ENCODE assay signal across 20 mouse cellular contexts in genomic region chr2:104188859-104189258, GRCm38 (mm10).
A peak's percentile ranks its signal among the peaks of the same experiment; 100 is the strongest.
DNase-seq lines count a peak whose midpoint lies in the region; TF ChIP-seq lines count a peak whose summit lies in the region.
"Had no signal": no experiment of that assay in that cellular context is flagged by ENCODE, and none has a peak within 500 bp of the region (broad histone marks: within the 10 kb centered on the region; RNA-seq: fewer than 3 reads in every experiment).

No protein-coding gene starts in this region.

- WGBS in cerebellum, adult 2 months: 48% methylated on average over 2 of the region's 2 CpGs

- TF ChIP-seq CTCF in left cerebral cortex, adult 2 months (IDR thresholded peaks at IDR 0.05): no peak
- no peak for TF ChIP-seq CTCF in cerebellum, adult 2 months (IDR thresholded peaks at IDR 0.05; ENCODE audit: borderline replicate concordance, insufficient read depth, low read depth, low read length)

- intact Hi-C loops in left cerebral cortex, adult 2 months (cut with DNase I): no loop called here
- intact Hi-C loops in left cerebral cortex, postnatal 36 days (cut with DNase I): no loop called here

- peak overlapping the region; percentile 50 for H3K27ac ChIP-seq in left cerebral cortex, adult 2 months
- H3K27ac ChIP-seq in cerebellum, adult 2 months (ENCODE audit: insufficient read depth, low read length): peak overlapping the region; percentile 63
- H3K27ac ChIP-seq: embryonic facial prominence, embryonic 10.5 days; hindbrain, embryonic 14.5 days; limb, embryonic 12.5 days; midbrain, embryonic 10.5 days; stomach, embryonic 15.5 days had no signal

- peak; percentile 72 for DNase-seq in cerebellum, adult 11-12 months
- no peak for DNase-seq in cerebellum, postnatal 4 days (ENCODE audit: low spot score in 2 of 2)
- no peak for DNase-seq in left cerebral cortex, adult 2 months (ENCODE audit: extremely low spot score in 1 of 2, low spot score in 2 of 2)
- DNase-seq in left cerebral cortex, postnatal 36 days (ENCODE audit: low spot score in 2 of 2): no peak
- DNase-seq in cerebellum, adult 2 months: peak; percentile 58 to 83
- DNase-seq in kidney, postnatal 36 days: peak; percentile 17 to 23
- DNase-seq in right cerebral cortex, postnatal 25 days: no peak
- no peak for DNase-seq in ovary, postnatal 36 days (ENCODE audit: low spot score)
- DNase-seq: gastrocnemius, postnatal 10 days; heart, postnatal 10 days; lung, postnatal 36 days; right cerebral cortex, adult 18-20 months; spleen, adult 18-20 months; thymus, postnatal 25 days had no signal

- H3K4me1 ChIP-seq in cerebellum, adult 2 months (ENCODE audit: control insufficient read depth, insufficient read depth, low read length): peaks cover 40% of the 10 kb centered on the region
- H3K4me1 ChIP-seq: limb, embryonic 12.5 days; midbrain, embryonic 10.5 days; stomach, embryonic 15.5 days had no signal

- no peak overlapping the region for H3K4me3 ChIP-seq in left cerebral cortex, adult 2 months
- H3K4me3 ChIP-seq in cerebellum, adult 2 months (replicated peaks; ENCODE audit: insufficient read depth, low read depth, low read length): no peak overlapping the region
- H3K4me3 ChIP-seq: embryonic facial prominence, embryonic 10.5 days; erythroblast, embryonic 14.5 days; limb, embryonic 12.5 days; midbrain, embryonic 10.5 days; stomach, embryonic 15.5 days had no signal

- no peak for TF ChIP-seq POLR2A in cerebellum, adult 2 months (IDR thresholded peaks at IDR 0.05; ENCODE audit: borderline replicate concordance, insufficient read depth, low read length)

- H3K27me3 ChIP-seq in cerebellum, adult 2 months (ENCODE audit: control insufficient read depth, insufficient read depth, low read length): no peaks in the 10 kb centered on the region
- H3K27me3 ChIP-seq: limb, embryonic 12.5 days; stomach, embryonic 15.5 days had no signal

Comparison
In these comparisons a context has a peak if more than half of its experiments do, and no peak if none do; other contexts are left out.
1. DNase-seq: peak in cerebellum, adult 11-12 months (single experiment), cerebellum, adult 2 months (2 of 2) and kidney, postnatal 36 days (2 of 2); none in cerebellum, postnatal 4 days (0 of 2), left cerebral cortex, adult 2 months (0 of 2), left cerebral cortex, postnatal 36 days (0 of 2), right cerebral cortex, postnatal 25 days (single experiment) and ovary, postnatal 36 days (single experiment).